Mouse (Mus musculus): ENCODE data around the gene Ly6g5c.
"Not testable (repeated sequence)": the region's sequence is repeated elsewhere in the genome, so short reads cannot be mapped to it uniquely, and the experiment has no call there.

GRCm38 (mm10) chr17:35124261-35124896 lies 16.3 kb downstream of the Ly6g5c start:
- not testable (repeated sequence) for TF ChIP-seq POLR2A (IDR thresholded peaks at IDR 0.05; ENCODE audit: borderline replicate concordance, low read depth, low read length); CTCF (IDR thresholded peaks at IDR 0.05; ENCODE audit: low read depth, low read length)
